Mouse (Mus musculus) thymus, adult 2 months (tissue): ENCODE measurements around the gene Arhgef1.

ENCODE experiments used
- CTCF ChIP-seq: fragments of 200-500 bp; IDR thresholded peaks from 2 replicates; pipeline ENCODE4 v1.5.1; 2012; ENCODE audit warnings: mild to moderate bottlenecking, control low read depth, low read length, moderate library complexity, borderline replicate concordance; ENCODE audit not compliant: control insufficient read depth, poor library complexity, insufficient read depth; ENCODE audit errors: extremely low read depth
- POLR2A ChIP-seq: fragments of 200-500 bp; IDR thresholded peaks from 2 replicates; pipeline ENCODE4 v1.6.1; 2012; ENCODE audit warnings: mild to moderate bottlenecking, low read length, control low read depth, moderate library complexity; ENCODE audit not compliant: control insufficient read depth, poor library complexity, insufficient read depth; ENCODE audit errors: extremely low read depth

- no peak for TF ChIP-seq POLR2A
- TF ChIP-seq CTCF = no peak
These were observed 3.8 kb downstream of the Arhgef1 start for GRCm38 (mm10) chr7:24906551-24906950.
